Mouse (Mus musculus) stomach, embryonic 14.5 days (tissue): ENCODE results near the gene Tmem116. TPM values are rescaled to one million over a fixed set of nuclear protein-coding genes. Genes with fewer than 3 reads are reported as not detected.
A peak's percentile ranks its signal among the peaks of the same experiment; 100 is the strongest.

ENCODE experiments used
- ATAC-seq: fragments of 200-750 bp; cut with Nextera tagmentation; 2 replicates; pipeline ENCODE4 v1.8.0; 2017; ENCODE audit warnings: low read depth, moderate TSS enrichment; ENCODE audit not compliant: insufficient number of reproducible peaks, insufficient read depth, low FRiP score
- H3K27ac ChIP-seq: fragments of 300-500 bp; sonication (generic); 2 replicates; pipeline ENCODE4 v1.5.1; 2014; ENCODE audit warnings: mild to moderate bottlenecking, low read length, moderate library complexity, mixed read lengths
- H3K27me3 ChIP-seq: fragments of 300-500 bp; sonication (generic); 2 replicates; pipeline ENCODE4 v1.6.1; 2014; ENCODE audit warnings: low read length, control low read depth, mixed read lengths; ENCODE audit not compliant: control insufficient read depth, insufficient read depth
- H3K36me3 ChIP-seq: fragments of 300-500 bp; sonication (generic); 2 replicates; pipeline ENCODE4 v1.6.1; 2014; ENCODE audit warnings: mild to moderate bottlenecking, control low read depth, low read length, moderate library complexity, mixed read lengths; ENCODE audit not compliant: control insufficient read depth, insufficient read depth
- H3K4me1 ChIP-seq: fragments of 300-500 bp; sonication (generic); 2 replicates; pipeline ENCODE4 v1.6.1; 2014; ENCODE audit warnings: low read length, control low read depth, mixed read lengths; ENCODE audit not compliant: control insufficient read depth, insufficient read depth
- H3K4me2 ChIP-seq: fragments of 300-500 bp; sonication (generic); replicated peaks from 2 replicates; pipeline ENCODE4 v1.6.1; 2014; ENCODE audit warnings: low read depth, low read length, control low read depth
- H3K4me3 ChIP-seq: fragments of 300-500 bp; sonication (generic); 2 replicates; pipeline ENCODE4 v1.5.1; 2014; ENCODE audit warnings: low read depth, low read length, control low read depth
- H3K9ac ChIP-seq: fragments of 300-500 bp; sonication (generic); replicated peaks from 2 replicates; pipeline ENCODE4 v1.6.1; 2014; ENCODE audit warnings: low read depth, mild to moderate bottlenecking, control low read depth, low read length, moderate library complexity, mixed read lengths
- H3K9me3 ChIP-seq: fragments of 300-500 bp; sonication (generic); 2 replicates; pipeline ENCODE4 v1.6.1; 2016; ENCODE audit warnings: low read depth, low read length, control low read depth; ENCODE audit not compliant: control insufficient read depth
- WGBS: fragments of 180-500 bp; shearing (Covaris S2); extraction: QIAGEN DNeasy Blood & Tissue Kit; methylation state at CpG from one replicate; pipeline ENCODE4 v1.1.7; 2014; 5-methylcytosine and 5-hydroxymethylcytosine counted together
- polyA plus RNA-seq: library from polyadenylated mRNA; unstranded; fragments of >200 nt; fragmentation: Nextera tagmentation; extraction: Ambion mirVana; gene quantifications from 2 replicates; pipeline ENCODE4 v1.2.1, GENCODE M21; 2014

The Tmem116 gene
- polyA plus RNA-seq, 1 experiment from 2014 or later: 3.2 TPM

GRCm38 (mm10) chr5:121443548-121443947 lies 8.1 kb upstream of the Tmem116 start:
- Histone ChIP-seq H3K27me3 (no peaks in the 10 kb centered on the region), H3K36me3 (peaks cover 83% of the 10 kb centered on the region), H3K9ac (no peak overlapping the region), H3K4me3 (no peak overlapping the region), H3K27ac (no peak overlapping the region), H3K4me1 (no peaks in the 10 kb centered on the region), H3K4me2 (no peak overlapping the region), H3K9me3 (no peaks in the 10 kb centered on the region)
- no peak for ATAC-seq
- WGBS: 95% methylated on average over 3 of the region's 3 CpGs

- no peaks in the 10 kb centered on the region for H3K27me3 ChIP-seq
- H3K4me2 ChIP-seq: no peak overlapping the region
- H3K4me3 ChIP-seq: no peak overlapping the region
- H3K4me1 ChIP-seq: no peaks in the 10 kb centered on the region
- H3K27ac ChIP-seq: no peak overlapping the region
- WGBS: 87% methylated on average over 5 of the region's 5 CpGs
- H3K9me3 ChIP-seq: no peaks in the 10 kb centered on the region
- peaks cover 79% of the 10 kb centered on the region for H3K36me3 ChIP-seq
- H3K9ac ChIP-seq: no peak overlapping the region
- no peak for ATAC-seq
Measured at GRCm38 (mm10) chr5:121444870-121445269, 6.8 kb upstream of the Tmem116 start.

- Histone ChIP-seq H3K36me3 (peaks cover 51% of the 10 kb centered on the region), H3K27me3 (no peaks in the 10 kb centered on the region), H3K9ac (no peak overlapping the region), H3K4me3 (no peak overlapping the region), H3K4me2 (no peak overlapping the region), H3K4me1 (peaks cover 14% of the 10 kb centered on the region; the same call in 1 of the 2 replicates), H3K9me3 (no peaks in the 10 kb centered on the region), H3K27ac (no peak overlapping the region)
- ATAC-seq: no peak
- WGBS: 93% methylated on average over 3 of the region's 3 CpGs
Measured at GRCm38 (mm10) chr5:121448450-121448849, 3.2 kb upstream of the Tmem116 start.

- H3K27ac ChIP-seq: no peak overlapping the region
- H3K4me1 ChIP-seq: peaks cover 25% of the 10 kb centered on the region
- WGBS: 71% methylated on average over 6 of the region's 6 CpGs
- H3K9me3 ChIP-seq: no peaks in the 10 kb centered on the region
- H3K36me3 ChIP-seq: peaks cover 39% of the 10 kb centered on the region
- ATAC-seq: no peak
- no peaks in the 10 kb centered on the region for H3K27me3 ChIP-seq
- no peak overlapping the region for H3K9ac ChIP-seq
- no peak overlapping the region for H3K4me2 ChIP-seq
- H3K4me3 ChIP-seq: no peak overlapping the region
Measured at GRCm38 (mm10) chr5:121449976-121450375, 1.7 kb upstream of the Tmem116 start.

GRCm38 (mm10) chr5:121450476-121450875 lies 1.2 kb upstream of the Tmem116 start:
- H3K36me3 ChIP-seq: peaks cover 34% of the 10 kb centered on the region
- H3K27ac ChIP-seq: no peak overlapping the region
- H3K9ac ChIP-seq: no peak overlapping the region
- H3K4me3 ChIP-seq: no peak overlapping the region
- no peak for ATAC-seq
- no peaks in the 10 kb centered on the region for H3K27me3 ChIP-seq
- H3K4me2 ChIP-seq: no peak overlapping the region
- H3K4me1 ChIP-seq: peaks cover 25% of the 10 kb centered on the region
- H3K9me3 ChIP-seq: no peaks in the 10 kb centered on the region
- WGBS: 75% methylated on average over 9 of the region's 9 CpGs

GRCm38 (mm10) chr5:121451203-121451602 lies 490 bp upstream of the Tmem116 start:
- no peaks in the 10 kb centered on the region for H3K9me3 ChIP-seq
- WGBS: 28% methylated on average over 8 of the region's 8 CpGs
- ATAC-seq: no peak
- H3K27me3 ChIP-seq: no peaks in the 10 kb centered on the region
- peak overlapping the region; percentile 89 for H3K4me3 ChIP-seq
- H3K27ac ChIP-seq: no peak overlapping the region
- H3K4me2 ChIP-seq: peak overlapping the region; percentile 80
- H3K9ac ChIP-seq: peak overlapping the region; percentile 68
- peaks cover 25% of the 10 kb centered on the region for H3K4me1 ChIP-seq
- H3K36me3 ChIP-seq: peaks cover 27% of the 10 kb centered on the region

GRCm38 (mm10) chr5:121452026-121452869 lies 555 bp downstream of the Tmem116 start, which contains the start of gene Erp29:
Gene Erp29 (minus strand): TSS chr5:121452506.
- WGBS: under 1% methylated on average over 92 of the region's 97 CpGs
- Histone ChIP-seq H3K4me2 (peak within 1 kb of the TSS; percentile 80), H3K9me3 (no peaks in the 10 kb centered on the region), H3K9ac (peak within 1 kb of the TSS; percentile 97), H3K27ac (peak within 1 kb of the TSS; percentile 94), H3K4me1 (peaks cover 25% of the 10 kb centered on the region), H3K36me3 (peaks cover 17% of the 10 kb centered on the region), H3K27me3 (no peaks in the 10 kb centered on the region), H3K4me3 (peak within 1 kb of the TSS; percentile 89)
- peak; percentile 94 for ATAC-seq

GRCm38 (mm10) chr5:121452906-121453305 lies 1.2 kb downstream of the Tmem116 start:
- WGBS: 8% methylated on average over 9 of the region's 9 CpGs
- no peak for ATAC-seq

More at GRCm38 (mm10) chr5:121452906-121453305, 1.2 kb downstream of the Tmem116 start:
- Histone ChIP-seq H3K4me2 (peak overlapping the region; percentile 60), H3K9ac (peak overlapping the region; percentile 97), H3K36me3 (peaks cover 11% of the 10 kb centered on the region), H3K4me3 (peak overlapping the region; percentile 89), H3K4me1 (peaks cover 25% of the 10 kb centered on the region), H3K27ac (peak overlapping the region; percentile 94), H3K9me3 (no peaks in the 10 kb centered on the region), H3K27me3 (no peaks in the 10 kb centered on the region)
